Mouse (Mus musculus) bone marrow macrophage, adult 2 months (primary cell): ENCODE data around the gene Hps3.

Experiments
- CTCF ChIP-seq: IDR thresholded peaks from 2 replicates; pipeline ENCODE4 v1.5.1; 2012; ENCODE audit warnings: low read depth, mild to moderate bottlenecking, low read length, moderate library complexity
- POLR2A ChIP-seq: IDR thresholded peaks from 2 replicates; pipeline ENCODE4 v1.6.1; 2012; ENCODE audit warnings: mild to moderate bottlenecking, low read depth, low read length, borderline replicate concordance

- no peak for TF ChIP-seq CTCF
- no peak for TF ChIP-seq POLR2A
Measured at GRCm38 (mm10) chr3:19992388-19992787, 42.7 kb downstream of the Hps3 start.
